Comparison of ENCODE assay signal across 10 mouse cellular contexts in genomic region chr2:30995432-30995996, GRCm38 (mm10). TPM values are rescaled to one million over a fixed set of nuclear protein-coding genes. Genes with fewer than 3 reads are reported as not detected.
DNase-seq lines count a peak whose midpoint lies in the region; TF ChIP-seq lines count a peak whose summit lies in the region.
"Had no signal": no experiment of that assay in that cellular context is flagged by ENCODE, and none has a peak within 500 bp of the region (broad histone marks: within the 10 kb centered on the region; RNA-seq: fewer than 3 reads in every experiment).

No protein-coding gene starts in this region.

- TF ChIP-seq CTCF in C2C12 (IDR thresholded peaks at IDR 0.05; ENCODE audit: control insufficient read depth, insufficient read depth, insufficient read length), result no peak
- TF ChIP-seq CTCF in kidney, adult 2 months (conservative IDR thresholded peaks at IDR 0.05; ENCODE audit: insufficient read depth, insufficient read length, low read depth, low read length), result no peak

- WGBS in kidney, adult 2 months, result 37% methylated on average over 11 of the region's 11 CpGs

- H3K27me3 ChIP-seq in C2C12 (ENCODE audit: control insufficient read depth, insufficient read depth, insufficient read length), result no peaks in the 10 kb centered on the region
- no peaks in the 10 kb centered on the region for H3K27me3 ChIP-seq in kidney, adult 2 months (replicated peaks; ENCODE audit: control insufficient read depth, insufficient read depth, low read length)

- no peak overlapping the region for H3ac ChIP-seq in C2C12 (ENCODE audit: control insufficient read depth, insufficient read length, low read depth)

- no peak overlapping the region for H3K4me3 ChIP-seq in C2C12 (ENCODE audit: insufficient read depth, poor library complexity, severe bottlenecking)
- H3K4me3 ChIP-seq in kidney, adult 2 months (ENCODE audit: insufficient read depth, low read depth, low read length), result peak overlapping the region; percentile 50

- peak overlapping the region; percentile 42 for H3K27ac ChIP-seq in kidney, adult 2 months (ENCODE audit: insufficient read depth, low read depth, low read length)

- peaks cover 22% of the 10 kb centered on the region; the same call in 1 of the 2 replicates for H3K4me1 ChIP-seq in kidney, adult 2 months (ENCODE audit: control insufficient read depth, insufficient read depth, low read length)

- peak; percentile 45 for DNase-seq in cerebellum, adult 11-12 months
- no peak for DNase-seq in cerebellum, adult 8-10 months
- DNase-seq in gastrocnemius, postnatal 25 days, result peak; percentile 33
- DNase-seq in kidney, adult 2 months, result peak; percentile 82
- DNase-seq in spleen, postnatal 4 days (ENCODE audit: low spot score in 2 of 2), result no peak
- DNase-seq in layer of hippocampus, postnatal 36 days, result no peak
- no peak for DNase-seq in neural tube, embryonic 10.5 days (ENCODE audit: extremely low spot score, low spot score)
- DNase-seq: left cerebral cortex, postnatal 4 days; right cerebral cortex, postnatal 4 days had no signal

- peaks cover 4% of the 10 kb centered on the region for H3K36me3 ChIP-seq in C2C12 (ENCODE audit: control insufficient read depth, insufficient read depth)
- no peaks in the 10 kb centered on the region; the same call in 1 of the 2 replicates for H3K36me3 ChIP-seq in kidney, adult 2 months (ENCODE audit: control insufficient read depth, insufficient read depth, low read length)

- H3K79me3 ChIP-seq in C2C12 (ENCODE audit: low read depth), result no peaks in the 10 kb centered on the region

- no peak for TF ChIP-seq POLR2A in kidney, adult 2 months (IDR thresholded peaks at IDR 0.05; ENCODE audit: low read depth, low read length)

- no peaks in the 10 kb centered on the region for H3K79me2 ChIP-seq in C2C12 (ENCODE audit: control insufficient read depth, insufficient read depth)

TF ChIP-seq in C2C12, 6 proteins besides CTCF, POLR2A, EP300 and RAD21:
- no peak for TF ChIP-seq MYOD1 (IDR thresholded peaks at IDR 0.05; ENCODE audit: control insufficient read depth, insufficient read length, low read depth)
- peak; percentile 31 for TF ChIP-seq USF1 (IDR thresholded peaks at IDR 0.05; ENCODE audit: low read depth)

RNA-seq across cellular contexts. Expression of gene Usp20, which starts 13.4 kb away (rescaled TPM):
- 26.4 TPM for polyA plus RNA-seq in C2C12 (2012; fragmentation: generic; extraction: Trizol)
- total RNA-seq in gastrocnemius, postnatal 25 days (2021), result 10 to 100 TPM in 1 of 2 experiments, 1 to 10 TPM in 1; 8.4 to 14.3 TPM
- polyA plus RNA-seq in kidney, adult 2 months (2012; rRNA removed), result 40.0 and 43.9 TPM in 2 replicates
- total RNA-seq in layer of hippocampus, postnatal 36 days (2021), result 10 to 100 TPM; 79.3 to 80.4 TPM

RNA-seq across cellular contexts. Expression of gene BC005624, which starts 13.5 kb away (rescaled TPM):
- polyA plus RNA-seq in C2C12 (2012; fragmentation: generic; extraction: Trizol), result 36.9 TPM
- 10 to 100 TPM; 21.2 to 21.3 TPM for total RNA-seq in gastrocnemius, postnatal 25 days (2021)
- 21.6 and 27.3 TPM in 2 replicates for polyA plus RNA-seq in kidney, adult 2 months (2012; rRNA removed)
- total RNA-seq in layer of hippocampus, postnatal 36 days (2021), result 10 to 100 TPM; 63.9 to 64.3 TPM

RNA-seq across cellular contexts. Expression of gene Tor1a, which starts 27.8 kb away (rescaled TPM):
- polyA plus RNA-seq in C2C12 (2012; fragmentation: generic; extraction: Trizol), result 59.2 TPM
- total RNA-seq in gastrocnemius, postnatal 25 days (2021), result 1 to 10 TPM; 4.3 to 5.9 TPM
- polyA plus RNA-seq in kidney, adult 2 months (2012; rRNA removed), result 40.8 and 45.0 TPM in 2 replicates
- 10 to 100 TPM; 48.2 to 52.6 TPM for total RNA-seq in layer of hippocampus, postnatal 36 days (2021)

RNA-seq across cellular contexts. Expression of gene Tor1b, which starts 42.8 kb away (rescaled TPM):
- polyA plus RNA-seq in C2C12 (2012; fragmentation: generic; extraction: Trizol), result 30.5 TPM
- 10 to 100 TPM; 19.0 to 19.3 TPM for total RNA-seq in gastrocnemius, postnatal 25 days (2021)
- polyA plus RNA-seq in kidney, adult 2 months (2012; rRNA removed), result 22.4 and 22.7 TPM in 2 replicates
- total RNA-seq in layer of hippocampus, postnatal 36 days (2021), result 10 to 100 TPM; 40.3 to 40.7 TPM

Comparison
In these comparisons a context has a peak if more than half of its experiments do, and no peak if none do; other contexts are left out.
1. DNase-seq: peak in cerebellum, adult 11-12 months (single experiment), gastrocnemius, postnatal 25 days (single experiment) and kidney, adult 2 months (single experiment); none in cerebellum, adult 8-10 months (single experiment), spleen, postnatal 4 days (0 of 2), layer of hippocampus, postnatal 36 days (0 of 2) and neural tube, embryonic 10.5 days (single experiment).
2. RNA of gene Usp20, which starts 13.4 kb away (total RNA-seq): 79.3 to 80.4 TPM in layer of hippocampus, postnatal 36 days; 8.4 to 14.3 TPM in gastrocnemius, postnatal 25 days; every median in the first group is over 4 times any median in the second.
3. RNA of gene Tor1a, which starts 27.8 kb away (total RNA-seq): 48.2 to 52.6 TPM in layer of hippocampus, postnatal 36 days; 4.3 to 5.9 TPM in gastrocnemius, postnatal 25 days; every median in the first group is over 4 times any median in the second.